Mouse (Mus musculus): Measurements from ENCODE around the gene Med17. TPM values are rescaled to one million over a fixed set of nuclear protein-coding genes. Genes with fewer than 3 reads are reported as not detected.

Gene Med17
- total RNA-seq, 1 experiment, result 51.5 TPM

DNA sequence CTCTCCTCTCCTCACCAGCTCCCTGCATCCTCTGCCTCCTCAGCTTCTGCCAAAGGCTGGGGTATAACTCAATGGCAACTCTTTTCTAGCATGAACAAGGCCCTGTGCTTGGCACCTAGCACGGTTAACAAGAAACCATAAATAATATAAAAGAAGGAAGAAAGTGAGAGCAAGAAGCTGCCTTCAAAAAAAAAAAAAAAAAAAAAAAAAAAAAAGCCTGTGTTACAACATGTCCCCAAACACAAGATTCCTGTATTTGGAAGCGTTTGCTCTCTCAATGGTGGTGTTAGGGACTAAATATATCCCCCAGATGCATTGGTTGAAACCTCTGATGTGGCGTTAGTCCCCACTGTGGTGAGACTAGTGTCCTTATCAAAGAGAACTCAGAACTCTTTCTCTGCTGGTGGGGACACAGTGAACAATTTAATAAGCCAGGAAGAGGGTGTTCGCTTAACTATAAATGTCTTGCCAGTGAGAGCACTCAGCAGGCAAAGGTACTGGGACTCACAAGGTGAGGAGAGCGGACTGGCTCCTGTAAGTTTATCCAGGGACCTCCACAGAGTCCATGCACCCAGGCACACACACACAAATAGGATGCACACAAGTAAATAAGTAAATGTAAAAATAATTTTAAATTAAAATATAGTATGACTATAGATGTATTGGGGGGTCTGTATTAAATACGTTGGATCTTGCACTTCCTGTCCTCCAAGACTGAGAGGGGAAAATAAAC lies 38.7 kb downstream of the Med17 start:
- no peak for TF ChIP-seq ZNF384 (IDR thresholded peaks at IDR 0.05; ENCODE audit: low read depth, low read length)
- TF ChIP-seq MAFK (IDR thresholded peaks at IDR 0.05; ENCODE audit: insufficient read depth, low read depth, low read length), result no peak
- TF ChIP-seq HCFC1 (IDR thresholded peaks at IDR 0.05; ENCODE audit: borderline replicate concordance, insufficient read depth, low read length), result no peak
- no peak for TF ChIP-seq ZC3H11A (IDR thresholded peaks at IDR 0.05; ENCODE audit: borderline replicate concordance, low read depth, low read length)
- no peak for TF ChIP-seq CHD2 (IDR thresholded peaks at IDR 0.05; ENCODE audit: low read depth, low read length)
- no peak overlapping the region for H3K9ac ChIP-seq (ENCODE audit: insufficient read depth, low read depth, low read length, poor library complexity, severe bottlenecking)
- DNase-seq (ENCODE audit: low read depth, low spot score), result no peak
- H3K4me1 ChIP-seq (ENCODE audit: control insufficient read depth in 2 of 2, insufficient read depth in 2 of 2, low read length in 2 of 2, poor library complexity in 1 of 2), result peaks cover 3 to 19% of the 10 kb centered on the region in 2 experiments
- no peak overlapping the region for H3K4me3 ChIP-seq (ENCODE audit: insufficient read depth in 1 of 2, low read depth in 1 of 2, low read length in 2 of 2, poor library complexity in 1 of 2, severe bottlenecking in 1 of 2)
- H3K9me3 ChIP-seq (ENCODE audit: control insufficient read depth, insufficient read depth, low read depth, low read length), result no peaks in the 10 kb centered on the region
- H3K36me3 ChIP-seq (ENCODE audit: control insufficient read depth, insufficient read depth, low read length, poor library complexity, severe bottlenecking), result no peaks in the 10 kb centered on the region
- in situ Hi-C loops (cut with MboI; ENCODE audit: low sequenced_read_pairs in 2 of 2, unreplicated experiment in 2 of 2), result no loop called here
- no peak overlapping the region for H3K27ac ChIP-seq (ENCODE audit: insufficient read depth, low read depth, low read length, poor library complexity, severe bottlenecking)

GRCm38 (mm10) chr9:15240006-15240405 lies 39.7 kb downstream of the Med17 start:
- no peak for DNase-seq (ENCODE audit: low read depth, low spot score)
- Histone ChIP-seq H3K27ac (ENCODE audit: insufficient read depth, low read depth, low read length, poor library complexity, severe bottlenecking) (no peak overlapping the region), H3K9ac (ENCODE audit: insufficient read depth, low read depth, low read length, poor library complexity, severe bottlenecking) (no peak overlapping the region), H3K9me3 (ENCODE audit: control insufficient read depth, insufficient read depth, low read depth, low read length) (no peaks in the 10 kb centered on the region), H3K4me1 (ENCODE audit: control insufficient read depth in 2 of 2, insufficient read depth in 2 of 2, low read length in 2 of 2, poor library complexity in 1 of 2) (peaks cover 3 to 16% of the 10 kb centered on the region in 2 experiments), H3K36me3 (ENCODE audit: control insufficient read depth, insufficient read depth, low read length, poor library complexity, severe bottlenecking) (no peaks in the 10 kb centered on the region), H3K4me3 (ENCODE audit: insufficient read depth in 1 of 2, low read depth in 1 of 2, low read length in 2 of 2, poor library complexity in 1 of 2, severe bottlenecking in 1 of 2) (no peak overlapping the region)
- TF ChIP-seq MAFK (IDR thresholded peaks at IDR 0.05; ENCODE audit: insufficient read depth, low read depth, low read length), result no peak
- TF ChIP-seq CHD2 (IDR thresholded peaks at IDR 0.05; ENCODE audit: low read depth, low read length), result no peak
- TF ChIP-seq ZC3H11A (IDR thresholded peaks at IDR 0.05; ENCODE audit: borderline replicate concordance, low read depth, low read length), result no peak
- TF ChIP-seq ZNF384 (IDR thresholded peaks at IDR 0.05; ENCODE audit: low read depth, low read length), result no peak
- TF ChIP-seq HCFC1 (IDR thresholded peaks at IDR 0.05; ENCODE audit: borderline replicate concordance, insufficient read depth, low read length), result no peak
- in situ Hi-C loops (cut with MboI; ENCODE audit: low sequenced_read_pairs in 2 of 2, unreplicated experiment in 2 of 2), result no loop called here

DNA sequence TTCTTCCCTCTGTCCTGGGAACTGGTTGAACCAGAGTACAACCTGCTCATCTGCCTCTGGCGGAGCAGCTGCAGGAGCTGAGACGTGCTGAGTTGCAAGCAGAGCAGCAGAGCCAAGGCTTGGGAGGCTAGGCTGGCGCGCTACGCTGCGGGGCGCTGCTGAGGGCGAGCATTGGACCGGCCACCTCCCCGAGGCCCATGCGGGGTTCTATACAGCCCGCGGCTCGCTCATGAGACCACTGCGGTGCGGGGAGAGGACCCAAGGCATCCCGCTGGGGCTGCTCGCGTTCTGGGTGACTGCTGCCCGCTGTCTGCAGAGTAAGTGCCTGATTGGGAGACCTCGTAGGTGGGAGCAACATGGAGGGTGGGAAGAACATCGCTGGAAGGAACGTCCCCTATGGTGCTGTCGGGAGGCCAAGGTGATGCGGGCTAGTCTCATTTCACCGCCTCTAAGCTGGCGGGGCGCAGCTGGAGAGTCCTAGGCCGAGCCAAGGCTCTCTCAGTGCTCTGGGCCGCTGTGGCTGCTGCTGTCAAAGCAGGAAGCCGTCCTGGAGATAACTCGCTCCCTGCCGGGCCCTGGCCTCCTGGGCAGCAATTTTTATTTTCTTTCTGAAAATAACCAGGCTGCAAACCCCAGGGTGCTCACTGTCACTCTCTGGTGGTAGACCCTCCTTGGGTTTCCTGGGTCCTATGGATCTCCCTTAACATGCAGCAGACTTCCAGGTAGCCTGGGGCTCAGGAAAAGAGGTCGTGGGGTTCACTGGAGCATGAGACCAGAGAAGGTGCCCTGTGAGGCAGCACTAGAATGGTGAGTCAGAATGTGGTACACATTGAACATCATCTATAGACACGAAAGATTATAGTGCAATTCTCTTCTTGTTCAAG lies 40.4 kb downstream of the Med17 start, which contains the start of gene Vstm5:
Gene Vstm5, plus strand, starts transcription at position 4 of the 884 bp plus-strand sequence.
- Histone ChIP-seq H3K36me3 (ENCODE audit: control insufficient read depth, insufficient read depth, low read length, poor library complexity, severe bottlenecking) (no peaks in the 10 kb centered on the region), H3K4me1 (ENCODE audit: control insufficient read depth in 2 of 2, insufficient read depth in 2 of 2, low read length in 2 of 2, poor library complexity in 1 of 2) (peaks cover 3 to 16% of the 10 kb centered on the region in 2 experiments), H3K4me3 (ENCODE audit: insufficient read depth in 1 of 2, low read depth in 1 of 2, low read length in 2 of 2, poor library complexity in 1 of 2, severe bottlenecking in 1 of 2) (peak within 1 kb of the TSS; percentile 31 to 51), H3K9me3 (ENCODE audit: control insufficient read depth, insufficient read depth, low read depth, low read length) (no peaks in the 10 kb centered on the region), H3K27ac (ENCODE audit: insufficient read depth, low read depth, low read length, poor library complexity, severe bottlenecking) (no peak within 1 kb of the TSS), H3K9ac (ENCODE audit: insufficient read depth, low read depth, low read length, poor library complexity, severe bottlenecking) (peak within 1 kb of the TSS; percentile 25)
- in situ Hi-C loops (cut with MboI; ENCODE audit: low sequenced_read_pairs in 2 of 2, unreplicated experiment in 2 of 2), result no loop called here
- no peak for TF ChIP-seq HCFC1 (IDR thresholded peaks at IDR 0.05; ENCODE audit: borderline replicate concordance, insufficient read depth, low read length)
- no peak for TF ChIP-seq CHD2 (IDR thresholded peaks at IDR 0.05; ENCODE audit: low read depth, low read length)
- no peak for TF ChIP-seq MAFK (IDR thresholded peaks at IDR 0.05; ENCODE audit: insufficient read depth, low read depth, low read length)
- no peak for TF ChIP-seq ZNF384 (IDR thresholded peaks at IDR 0.05; ENCODE audit: low read depth, low read length)
- TF ChIP-seq ZC3H11A (IDR thresholded peaks at IDR 0.05; ENCODE audit: borderline replicate concordance, low read depth, low read length), result no peak
- no peak for DNase-seq (ENCODE audit: low read depth, low spot score)

GRCm38 (mm10) chr9:15238297-15238990 lies 41.3 kb downstream of the Med17 start:
- H3K4me3 ChIP-seq (ENCODE audit: insufficient read depth in 1 of 2, low read depth in 1 of 2, low read length in 2 of 2, poor library complexity in 1 of 2, severe bottlenecking in 1 of 2), result peak overlapping the region in 1 of 2 experiments; percentile 31; a peak in 1 of 4 replicates
- no peak overlapping the region for H3K27ac ChIP-seq (ENCODE audit: insufficient read depth, low read depth, low read length, poor library complexity, severe bottlenecking)
- no peaks in the 10 kb centered on the region for H3K9me3 ChIP-seq (ENCODE audit: control insufficient read depth, insufficient read depth, low read depth, low read length)
- H3K4me1 ChIP-seq (ENCODE audit: control insufficient read depth in 2 of 2, insufficient read depth in 2 of 2, low read length in 2 of 2, poor library complexity in 1 of 2), result peaks cover 3 to 16% of the 10 kb centered on the region in 2 experiments
- TF ChIP-seq ZC3H11A (IDR thresholded peaks at IDR 0.05; ENCODE audit: borderline replicate concordance, low read depth, low read length), result no peak
- TF ChIP-seq MAFK (IDR thresholded peaks at IDR 0.05; ENCODE audit: insufficient read depth, low read depth, low read length), result no peak
- TF ChIP-seq ZNF384 (IDR thresholded peaks at IDR 0.05; ENCODE audit: low read depth, low read length), result no peak
- no peak for TF ChIP-seq CHD2 (IDR thresholded peaks at IDR 0.05; ENCODE audit: low read depth, low read length)
- no peak for TF ChIP-seq HCFC1 (IDR thresholded peaks at IDR 0.05; ENCODE audit: borderline replicate concordance, insufficient read depth, low read length)
- no peak overlapping the region for H3K9ac ChIP-seq (ENCODE audit: insufficient read depth, low read depth, low read length, poor library complexity, severe bottlenecking)
- in situ Hi-C loops (cut with MboI; ENCODE audit: low sequenced_read_pairs in 2 of 2, unreplicated experiment in 2 of 2), result no loop called here
- peak; percentile 47 for DNase-seq (ENCODE audit: low read depth, low spot score)
- H3K36me3 ChIP-seq (ENCODE audit: control insufficient read depth, insufficient read depth, low read length, poor library complexity, severe bottlenecking), result no peaks in the 10 kb centered on the region

Data from ES-E14 (cell line).